Mouse (Mus musculus): Measurements from ENCODE around the gene Clic3. TPM values are rescaled to one million over a fixed set of nuclear protein-coding genes. Genes with fewer than 3 reads are reported as not detected.

The Clic3 gene
- polyA plus RNA-seq, 2 experiments from 2014 or later, result 2.0 to 2.2 TPM

GRCm38 (mm10) chr2:25482969-25483368, 26.3 kb downstream of the Clic3 start:
- peak; percentile 76 for ATAC-seq

GRCm38 (mm10) chr2:25484901-25485647, 28.4 kb downstream of the Clic3 start:
- ATAC-seq, result no peak

- no peak for ATAC-seq
Observed at GRCm38 (mm10) chr2:25487965-25488670, 31.5 kb downstream of the Clic3 start.

- ATAC-seq, result no peak
Observed at GRCm38 (mm10) chr2:25488671-25489068, 32.0 kb downstream of the Clic3 start.

- ATAC-seq, result no peak
Observed at GRCm38 (mm10) chr2:25492988-25493387, 36.4 kb downstream of the Clic3 start.

GRCm38 (mm10) chr2:25493476-25493961, 36.9 kb downstream of the Clic3 start, which contains the start of gene Lcn12:
Gene Lcn12, minus strand, starts transcription at chr2:25493911.
- ATAC-seq, result no peak

GRCm38 (mm10) chr2:25496462-25496861, 39.8 kb downstream of the Clic3 start:
- no peak for ATAC-seq

- ATAC-seq, result no peak
Observed at GRCm38 (mm10) chr2:25497846-25498575, 41.4 kb downstream of the Clic3 start.

- no peak for ATAC-seq
Observed at GRCm38 (mm10) chr2:25498622-25499478, 42.2 kb downstream of the Clic3 start.

GRCm38 (mm10) chr2:25500071-25500575, 43.5 kb downstream of the Clic3 start:
- ATAC-seq, result no peak

GRCm38 (mm10) chr2:25500576-25501405, 44.2 kb downstream of the Clic3 start, which contains the start of gene Fbxw5:
Gene Fbxw5, plus strand, starts transcription at chr2:25500750.
- ATAC-seq, result peak; percentile 82

GRCm38 (mm10) chr2:25501593-25502486, 45.2 kb downstream of the Clic3 start, which contains the start of gene C8g:
Gene C8g, minus strand, starts transcription at chr2:25501719.
- no peak for ATAC-seq

GRCm38 (mm10) chr2:25502726-25503125, 46.1 kb downstream of the Clic3 start:
- no peak for ATAC-seq

GRCm38 (mm10) chr2:25504538-25504937, 47.9 kb downstream of the Clic3 start:
- no peak for ATAC-seq

GRCm38 (mm10) chr2:25505000-25505399, 48.4 kb downstream of the Clic3 start:
- ATAC-seq, result no peak

GRCm38 (mm10) chr2:25505860-25506259, 49.2 kb downstream of the Clic3 start:
- no peak for ATAC-seq

- ATAC-seq, result peak; percentile 40
Observed at GRCm38 (mm10) chr2:25506964-25507363, 50.3 kb downstream of the Clic3 start.

Data from activated CD4-positive, CD25-positive, alpha-beta regulatory T cell, adult 4 months (primary cell).